In the genomic region with DNA sequence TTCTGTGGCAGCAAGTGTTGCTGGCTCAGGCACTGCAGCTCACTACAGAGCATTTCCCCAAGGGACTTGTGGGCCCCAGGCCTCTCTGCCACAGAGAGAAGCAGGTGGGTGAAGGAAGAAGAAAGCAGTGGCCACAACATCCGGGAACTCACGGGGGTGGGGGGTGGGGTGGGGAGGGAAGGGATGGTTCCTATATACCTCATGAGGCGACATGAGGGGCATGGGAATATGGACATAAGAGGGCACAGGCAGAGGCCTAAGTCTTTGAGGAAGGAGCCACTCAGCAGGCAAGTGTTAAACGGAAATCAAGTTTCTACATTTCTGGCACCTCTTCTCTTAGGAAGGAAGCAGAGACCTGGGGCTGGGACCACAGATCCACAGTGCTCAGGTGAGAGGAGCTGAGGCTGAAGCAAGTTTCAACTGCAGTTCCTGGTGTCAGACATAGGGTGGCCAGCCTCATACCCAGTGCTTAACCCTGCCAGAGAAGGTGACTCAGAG, we compare ENCODE assay signal across 16 mouse cellular contexts.
DNase-seq lines count a peak whose midpoint lies in the region; ATAC-seq and TF ChIP-seq lines count a peak whose summit lies in the region.
"Had no signal": no experiment of that assay in that cellular context is flagged by ENCODE, and none has a peak within 500 bp of the region (broad histone marks: within the 10 kb centered on the region; RNA-seq: fewer than 3 reads in every experiment).

No protein-coding gene starts in this region.

- peaks cover 24% of the 10 kb centered on the region for H3K27me3 ChIP-seq in forebrain, embryonic 13.5 days
- no peaks in the 10 kb centered on the region for H3K27me3 ChIP-seq in forebrain, embryonic 11.5 days (ENCODE audit: control insufficient read depth, insufficient read depth, low read length)
- no peaks in the 10 kb centered on the region for H3K27me3 ChIP-seq in kidney, adult 2 months (replicated peaks; ENCODE audit: control insufficient read depth, insufficient read depth, low read length)
- H3K27me3 ChIP-seq: embryonic facial prominence, embryonic 13.5 days; heart, embryonic 13.5 days; hindbrain, embryonic 12.5 days; limb, embryonic 15.5 days had no signal

- peaks cover 32% of the 10 kb centered on the region for H3K4me1 ChIP-seq in forebrain, embryonic 13.5 days
- no peaks in the 10 kb centered on the region; the same call in 1 of the 2 replicates for H3K4me1 ChIP-seq in forebrain, embryonic 11.5 days (replicated peaks; ENCODE audit: control insufficient read depth, insufficient read depth, low read length)
- H3K4me1 ChIP-seq in kidney, adult 2 months (ENCODE audit: control insufficient read depth, insufficient read depth, low read length) = no peaks in the 10 kb centered on the region

- H3K9ac ChIP-seq in forebrain, embryonic 13.5 days = no peak overlapping the region
- no peak overlapping the region for H3K9ac ChIP-seq in forebrain, embryonic 11.5 days (ENCODE audit: low read length)
- H3K9ac ChIP-seq: embryonic facial prominence, embryonic 13.5 days; heart, embryonic 13.5 days; hindbrain, embryonic 12.5 days; limb, embryonic 15.5 days; lung, embryonic 14.5 days had no signal

- H3K27ac ChIP-seq in forebrain, embryonic 13.5 days = peak overlapping the region; percentile 40; the same call in 1 of the 2 replicates
- no peak overlapping the region for H3K27ac ChIP-seq in forebrain, embryonic 11.5 days (ENCODE audit: low read depth, low read length)
- H3K27ac ChIP-seq in kidney, adult 2 months (ENCODE audit: insufficient read depth, low read depth, low read length) = no peak overlapping the region
- H3K27ac ChIP-seq: embryonic facial prominence, embryonic 13.5 days; heart, embryonic 13.5 days; hindbrain, embryonic 12.5 days; limb, embryonic 15.5 days; stomach, postnatal 0 days had no signal

- ATAC-seq in forebrain, embryonic 13.5 days = peak; percentile 5; the same call in 1 of the 2 replicates
- ATAC-seq in forebrain, embryonic 11.5 days (replicated peaks; ENCODE audit: low FRiP score) = no peak
- ATAC-seq in megakaryocyte progenitor cell, adult 5-6 weeks (replicated peaks; ENCODE audit: poor library complexity) = 0 out of 2 replicates have a peak, but pooled peaks have one; percentile 20

- WGBS in forebrain, embryonic 13.5 days = 76% methylated on average over 4 of the region's 4 CpGs
- 73% methylated on average over 4 of the region's 4 CpGs for WGBS in forebrain, embryonic 11.5 days
- WGBS in kidney, adult 2 months = 83% methylated on average over 4 of the region's 4 CpGs

- no peak for TF ChIP-seq CTCF in kidney, adult 2 months (conservative IDR thresholded peaks at IDR 0.05; ENCODE audit: insufficient read depth, insufficient read length, low read depth, low read length)

- peaks cover 29% of the 10 kb centered on the region for H3K36me3 ChIP-seq in forebrain, embryonic 13.5 days (ENCODE audit: poor library complexity, severe bottlenecking)
- no peaks in the 10 kb centered on the region for H3K36me3 ChIP-seq in forebrain, embryonic 11.5 days (ENCODE audit: control insufficient read depth, insufficient read depth, low read length)
- H3K36me3 ChIP-seq in kidney, adult 2 months (ENCODE audit: control insufficient read depth, insufficient read depth, low read length) = no peaks in the 10 kb centered on the region

- DNase-seq in forebrain, embryonic 11.5 days (ENCODE audit: low spot score) = no peak
- peak; percentile 34 for DNase-seq in CD4-positive, CD25-positive, alpha-beta regulatory T cell, adult 2 months (ENCODE audit: low read depth, low spot score)
- DNase-seq in thymus, postnatal 0 days (ENCODE audit: low spot score) = peak; percentile 77
- DNase-seq in urinary bladder, postnatal 14 days (ENCODE audit: low spot score) = no peak
- no peak for DNase-seq in lung, postnatal 36 days
- DNase-seq in kidney, adult 2 months = no peak
- DNase-seq: cerebellum, adult 11-12 months; gastrocnemius, postnatal 10 days; lung, embryonic 14.5 days had no signal

- no peak overlapping the region for H3K4me2 ChIP-seq in forebrain, embryonic 13.5 days
- H3K4me2 ChIP-seq in forebrain, embryonic 11.5 days (ENCODE audit: low read depth, low read length, severe bottlenecking) = no peak overlapping the region
- H3K4me2 ChIP-seq: embryonic facial prominence, embryonic 13.5 days; heart, embryonic 13.5 days; hindbrain, embryonic 12.5 days; limb, embryonic 15.5 days; lung, embryonic 14.5 days had no signal

- no peaks in the 10 kb centered on the region for H3K9me3 ChIP-seq in forebrain, embryonic 13.5 days (replicated peaks)
- no peaks in the 10 kb centered on the region for H3K9me3 ChIP-seq in forebrain, embryonic 11.5 days (ENCODE audit: control insufficient read depth, low read length)
- H3K9me3 ChIP-seq: embryonic facial prominence, embryonic 13.5 days; heart, embryonic 13.5 days; hindbrain, embryonic 12.5 days; limb, embryonic 15.5 days had no signal

- H3K4me3 ChIP-seq in forebrain, embryonic 13.5 days = no peak overlapping the region
- H3K4me3 ChIP-seq in forebrain, embryonic 11.5 days (ENCODE audit: low read depth, low read length) = no peak overlapping the region
- H3K4me3 ChIP-seq in kidney, adult 2 months (ENCODE audit: insufficient read depth, low read depth, low read length) = no peak overlapping the region
- H3K4me3 ChIP-seq: embryonic facial prominence, embryonic 13.5 days; heart, embryonic 13.5 days; hindbrain, embryonic 12.5 days; limb, embryonic 15.5 days had no signal

- no peak for TF ChIP-seq POLR2A in kidney, adult 2 months (IDR thresholded peaks at IDR 0.05; ENCODE audit: low read depth, low read length)

Comparison
In these comparisons a context has a peak if more than half of its experiments do, and no peak if none do; other contexts are left out.
1. DNase-seq: peak in CD4-positive, CD25-positive, alpha-beta regulatory T cell, adult 2 months (single experiment) and thymus, postnatal 0 days (single experiment); none in forebrain, embryonic 11.5 days (single experiment), urinary bladder, postnatal 14 days (single experiment), lung, postnatal 36 days (single experiment) and kidney, adult 2 months (single experiment).